Mouse (Mus musculus) MEL-GATA-1-ER (cell line): ENCODE data around the gene Fkbp1a.
A peak's percentile ranks its signal among the peaks of the same experiment; 100 is the strongest.

Experiments
- DNase-seq: peaks from one replicate; pipeline ENCODE4 v3.0.0-alpha.2; 2012; ENCODE audit warnings: low read depth; ENCODE audit errors: extremely low read depth

Fkbp1a gene

GRCm38 (mm10) chr2:151546571-151546970, 4.3 kb downstream of the Fkbp1a start:
- DNase-seq = no peak

- no peak for DNase-seq
Observed at GRCm38 (mm10) chr2:151549615-151550121, 7.4 kb downstream of the Fkbp1a start.

GRCm38 (mm10) chr2:151562930-151563921, 20.9 kb downstream of the Fkbp1a start:
- no peak for DNase-seq

- DNase-seq = no peak
Observed at GRCm38 (mm10) chr2:151564006-151564405, 21.7 kb downstream of the Fkbp1a start.

- DNase-seq = no peak
Observed at GRCm38 (mm10) chr2:151564986-151565385, 22.7 kb downstream of the Fkbp1a start.

- no peak for DNase-seq
Observed at GRCm38 (mm10) chr2:151566856-151567255, 24.6 kb downstream of the Fkbp1a start.

- no peak for DNase-seq
Observed at GRCm38 (mm10) chr2:151569452-151569851, 27.2 kb downstream of the Fkbp1a start.

GRCm38 (mm10) chr2:151571873-151572700, 29.8 kb downstream of the Fkbp1a start, which contains the start of gene Sdcbp2:
TSS of gene Sdcbp2 (plus strand) at chr2:151572622.
- DNase-seq = no peak

- no peak for DNase-seq
Observed at GRCm38 (mm10) chr2:151573667-151574066, 31.4 kb downstream of the Fkbp1a start.

GRCm38 (mm10) chr2:151574607-151575006, 32.3 kb downstream of the Fkbp1a start:
- no peak for DNase-seq

GRCm38 (mm10) chr2:151575119-151575698, 32.9 kb downstream of the Fkbp1a start:
- no peak for DNase-seq

GRCm38 (mm10) chr2:151575699-151576389, 33.6 kb downstream of the Fkbp1a start:
- no peak for DNase-seq

GRCm38 (mm10) chr2:151579183-151579582, 36.9 kb downstream of the Fkbp1a start:
- DNase-seq = no peak

- DNase-seq = no peak
Observed at GRCm38 (mm10) chr2:151580945-151581344, 38.7 kb downstream of the Fkbp1a start.

GRCm38 (mm10) chr2:151585934-151586333, 43.7 kb downstream of the Fkbp1a start:
- no peak for DNase-seq

GRCm38 (mm10) chr2:151586807-151587206, 44.5 kb downstream of the Fkbp1a start:
- no peak for DNase-seq

- DNase-seq = peak; percentile 26
Observed at GRCm38 (mm10) chr2:151587306-151587705, 45.0 kb downstream of the Fkbp1a start.

GRCm38 (mm10) chr2:151598068-151598467, 55.8 kb downstream of the Fkbp1a start:
- DNase-seq = no peak

GRCm38 (mm10) chr2:151602106-151602505, 59.8 kb downstream of the Fkbp1a start:
- DNase-seq = no peak

GRCm38 (mm10) chr2:151603630-151604029, 61.3 kb downstream of the Fkbp1a start:
- no peak for DNase-seq
